Mouse (Mus musculus) midbrain, postnatal 0 days (tissue): Measurements from ENCODE around the gene Crym. TPM values are rescaled to one million over a fixed set of nuclear protein-coding genes. Genes with fewer than 3 reads are reported as not detected.
A peak's percentile ranks its signal among the peaks of the same experiment; 100 is the strongest.

ENCODE experiments used
- ATAC-seq: fragments of 200-750 bp; cut with Nextera tagmentation; 2 replicates; pipeline ENCODE4 v1.8.0; 2017; ENCODE audit warnings: moderate number of reproducible peaks, mild to moderate bottlenecking, moderate TSS enrichment, moderate library complexity; ENCODE audit not compliant: low FRiP score
- DNase-seq: peaks from one replicate; pipeline ENCODE4 v3.0.0-alpha.2; 2015; ENCODE audit warnings: low spot score
- H3K27ac ChIP-seq: fragments of 300-500 bp; sonication (generic); 2 replicates; pipeline ENCODE4 v1.5.1; 2014; ENCODE audit warnings: low read depth, mild to moderate bottlenecking, low read length, mixed read lengths
- H3K27me3 ChIP-seq: fragments of 300-500 bp; sonication (generic); 2 replicates; pipeline ENCODE4 v1.6.1; 2014; ENCODE audit warnings: low read length, control low read depth, mixed read lengths; ENCODE audit not compliant: insufficient read depth
- H3K36me3 ChIP-seq: fragments of 300-500 bp; sonication (generic); 2 replicates; pipeline ENCODE4 v1.6.1; 2014; ENCODE audit warnings: low read length, control low read depth, mixed read lengths; ENCODE audit not compliant: insufficient read depth
- H3K4me1 ChIP-seq: fragments of 300-500 bp; sonication (generic); 2 replicates; pipeline ENCODE4 v1.6.1; 2014; ENCODE audit warnings: mild to moderate bottlenecking, control low read depth, antibody characterized with exemption, low read length, mixed read lengths; ENCODE audit not compliant: insufficient read depth
- H3K4me2 ChIP-seq: fragments of 300-500 bp; sonication (generic); 2 replicates; pipeline ENCODE4 v1.6.1; 2014; ENCODE audit warnings: low read depth, mild to moderate bottlenecking, low read length, mixed read lengths; ENCODE audit not compliant: poor library complexity, severe bottlenecking
- H3K4me3 ChIP-seq: fragments of 300-500 bp; sonication (generic); 2 replicates; pipeline ENCODE4 v1.5.1; 2014; ENCODE audit warnings: low read depth, mild to moderate bottlenecking, low read length, moderate library complexity
- H3K9ac ChIP-seq: fragments of 300-500 bp; sonication (generic); replicated peaks from 2 replicates; pipeline ENCODE4 v1.6.1; 2014; ENCODE audit warnings: mild to moderate bottlenecking, low read length, moderate library complexity, mixed read lengths; ENCODE audit not compliant: poor library complexity, severe bottlenecking
- H3K9me3 ChIP-seq: fragments of 300-500 bp; sonication (generic); 2 replicates; pipeline ENCODE4 v1.6.1; 2016; ENCODE audit warnings: low read length, control low read depth
- CTCF ChIP-seq: IDR thresholded peaks from 2 replicates; pipeline ENCODE4 v1.5.1; 2016; ENCODE audit warnings: antibody characterized with exemption, mild to moderate bottlenecking
- WGBS: fragments of 180-500 bp; shearing (Covaris S2); extraction: QIAGEN DNeasy Blood & Tissue Kit; methylation state at CpG from one replicate; pipeline ENCODE4 v1.1.7; 2014; 5-methylcytosine and 5-hydroxymethylcytosine counted together
- polyA plus RNA-seq: library from polyadenylated mRNA; unstranded; fragments of >200 nt; fragmentation: Nextera tagmentation; extraction: Ambion mirVana; gene quantifications from 2 replicates; pipeline ENCODE4 v1.2.1, GENCODE M21; 2015
- total RNA-seq: library from RNA; depleted of rRNA; stranded (reverse); fragments of >200 nt; gene quantifications from 2 replicates; pipeline ENCODE4 v1.2.3, GENCODE M21; 2014; rRNA removed

Gene Crym
- 17.4 and 26.6 TPM in 2 replicates for total RNA-seq
- polyA plus RNA-seq = 14.7 TPM in 2 replicates

DNA sequence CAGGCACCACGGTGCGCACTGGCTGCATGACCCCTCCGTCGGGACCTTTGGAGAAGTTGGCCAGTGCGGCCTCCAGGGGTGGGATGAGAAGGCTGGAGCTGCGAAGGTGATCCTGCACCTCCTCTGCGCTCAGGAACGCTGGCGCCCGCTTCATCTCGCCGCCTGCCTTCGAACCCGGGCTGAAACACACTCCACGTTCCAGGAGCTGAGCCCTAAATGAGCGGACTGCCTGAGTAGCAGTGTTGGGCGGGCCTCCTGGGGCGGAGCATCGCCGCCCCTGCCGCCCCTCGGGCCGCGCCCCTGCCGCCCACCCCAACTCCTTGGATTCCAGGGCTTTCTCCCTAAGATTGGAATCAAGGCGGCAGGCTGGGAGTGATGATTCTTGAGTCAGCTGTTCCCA is at the start of gene Crym:
Gene Crym, minus strand, starts transcription at position 341 of the 400 bp plus-strand sequence.
- Histone ChIP-seq H3K4me3 (peak within 1 kb of the TSS; percentile 33), H3K9me3 (no peaks in the 10 kb centered on the region), H3K27ac (no peak within 1 kb of the TSS), H3K4me1 (peaks cover 5% of the 10 kb centered on the region; the same call in 1 of the 2 replicates), H3K36me3 (no peaks in the 10 kb centered on the region), H3K9ac (no peak within 1 kb of the TSS), H3K27me3 (peaks cover 25% of the 10 kb centered on the region), H3K4me2 (peak within 1 kb of the TSS; percentile 57)
- ATAC-seq = no peak
- TF ChIP-seq CTCF = no peak
- DNase-seq = no peak
- 2% methylated on average over 26 of the region's 26 CpGs for WGBS

DNA sequence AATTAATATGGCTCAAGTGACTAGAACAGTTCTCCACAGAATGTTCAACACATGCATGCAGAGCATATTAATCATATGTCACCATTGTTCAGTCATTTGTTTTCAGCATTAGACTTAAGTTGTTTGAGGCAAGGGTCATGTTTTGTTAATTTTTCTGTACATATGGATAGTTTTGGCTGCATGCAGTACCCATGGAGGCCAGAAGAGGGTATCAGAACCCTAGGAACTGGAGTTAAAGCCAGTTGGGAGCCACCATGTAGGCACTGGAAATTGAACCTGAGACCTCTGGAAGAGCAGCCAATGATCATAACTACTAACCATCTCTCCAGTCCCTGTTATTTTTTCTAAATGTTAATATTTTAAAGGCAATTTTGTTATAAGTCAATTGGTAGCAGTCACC is 39.2 kb upstream of the Crym start:
- H3K4me1 ChIP-seq = no peaks in the 10 kb centered on the region
- no peak overlapping the region for H3K4me2 ChIP-seq
- no peaks in the 10 kb centered on the region for H3K27me3 ChIP-seq
- H3K36me3 ChIP-seq = no peaks in the 10 kb centered on the region
- no peak overlapping the region for H3K9ac ChIP-seq
- H3K4me3 ChIP-seq = no peak overlapping the region
- DNase-seq (no peak), ATAC-seq (no peak)
- no peaks in the 10 kb centered on the region for H3K9me3 ChIP-seq
- TF ChIP-seq CTCF = peak; percentile 27
- H3K27ac ChIP-seq = no peak overlapping the region

DNA sequence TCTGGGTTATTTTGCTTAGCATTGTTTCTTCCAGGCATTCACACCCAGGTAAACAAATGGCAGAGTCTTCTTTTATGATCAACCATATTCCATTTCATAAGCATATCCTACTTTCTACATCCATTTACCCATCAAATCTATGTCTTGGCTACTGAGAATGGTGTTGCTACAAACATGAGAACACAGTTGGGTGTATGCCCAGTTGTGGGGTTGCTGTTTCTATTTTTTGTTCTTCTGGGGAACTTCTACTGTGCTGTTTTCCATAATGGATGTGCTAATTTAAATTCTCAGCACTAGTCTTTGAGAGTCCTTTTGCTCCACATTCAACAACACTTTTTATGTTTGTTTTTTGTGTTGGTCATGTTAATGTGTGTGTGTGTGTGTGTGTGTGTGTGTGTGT is 26.6 kb upstream of the Crym start:
- Histone ChIP-seq H3K27me3 (no peaks in the 10 kb centered on the region), H3K4me3 (no peak overlapping the region), H3K27ac (no peak overlapping the region), H3K9me3 (no peaks in the 10 kb centered on the region), H3K36me3 (no peaks in the 10 kb centered on the region), H3K9ac (no peak overlapping the region), H3K4me1 (no peaks in the 10 kb centered on the region), H3K4me2 (no peak overlapping the region)
- TF ChIP-seq CTCF = no peak
- DNase-seq (no peak), ATAC-seq (no peak)

DNA sequence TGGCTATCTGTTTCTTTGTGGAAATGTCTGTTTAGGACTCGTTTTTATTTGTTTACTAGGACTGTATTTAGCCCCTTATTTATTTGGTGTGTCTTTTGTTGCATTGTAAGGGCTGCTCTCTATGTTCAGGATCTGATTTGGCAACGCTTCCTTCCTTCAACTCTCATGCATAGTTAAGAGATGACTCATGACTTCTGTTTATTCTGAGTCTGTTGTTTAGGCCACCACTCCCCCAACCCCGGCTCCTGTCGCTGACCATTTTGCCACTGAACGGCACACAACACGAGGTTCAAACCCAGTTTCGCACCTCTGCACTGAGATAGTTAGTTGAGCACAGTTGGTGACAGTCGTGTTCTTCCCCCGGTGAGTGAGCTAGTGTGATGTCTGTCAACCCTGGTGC is 4.1 kb upstream of the Crym start:
- TF ChIP-seq CTCF = no peak

DNA sequence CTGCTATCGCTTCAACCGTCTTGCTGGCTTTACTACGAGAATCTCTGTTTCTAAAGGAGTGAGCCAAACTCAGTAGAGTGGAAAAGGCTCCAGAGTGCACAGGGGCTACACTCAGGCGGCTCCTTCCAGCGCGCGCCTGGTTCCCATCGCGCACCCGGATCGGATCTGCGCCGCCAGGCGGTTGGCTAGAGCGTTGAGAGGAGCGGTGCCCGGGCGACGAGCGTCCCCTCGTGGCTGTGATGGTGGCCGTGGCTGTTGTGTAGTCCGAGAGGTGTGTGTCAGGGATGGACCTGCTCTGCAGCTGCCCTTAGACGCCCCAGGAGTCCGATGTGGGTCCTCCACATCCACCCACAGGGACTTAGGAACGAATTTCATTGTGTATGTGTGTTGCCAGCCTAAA is 1.9 kb upstream of the Crym start, which contains the start of gene Abca14:
Gene Abca14, plus strand, starts transcription at position 173 of the 400 bp plus-strand sequence.
- ATAC-seq (peak; percentile 79), DNase-seq (peak; percentile 82)
- H3K9ac ChIP-seq = no peak within 1 kb of the TSS
- no peak within 1 kb of the TSS for H3K27ac ChIP-seq
- H3K4me1 ChIP-seq = peaks cover 5% of the 10 kb centered on the region; the same call in 1 of the 2 replicates
- 3% methylated on average over 26 of the region's 26 CpGs for WGBS
- H3K4me3 ChIP-seq = no peak within 1 kb of the TSS
- peak within 1 kb of the TSS; percentile 32 for H3K4me2 ChIP-seq
- peak; percentile 95 for TF ChIP-seq CTCF
- H3K27me3 ChIP-seq = peaks cover 25% of the 10 kb centered on the region
- H3K9me3 ChIP-seq = no peaks in the 10 kb centered on the region
- no peaks in the 10 kb centered on the region for H3K36me3 ChIP-seq

More for the DNA sequence above, 4.1 kb upstream of the Crym start:
- Histone ChIP-seq H3K27ac (no peak overlapping the region), H3K4me2 (no peak overlapping the region), H3K9ac (no peak overlapping the region), H3K27me3 (peaks cover 11% of the 10 kb centered on the region), H3K4me3 (no peak overlapping the region), H3K4me1 (peaks cover 5% of the 10 kb centered on the region; the same call in 1 of the 2 replicates), H3K36me3 (no peaks in the 10 kb centered on the region), H3K9me3 (no peaks in the 10 kb centered on the region)
- 72% methylated on average over 9 of the region's 9 CpGs for WGBS
- no peak for DNase-seq
- no peak for ATAC-seq

DNA sequence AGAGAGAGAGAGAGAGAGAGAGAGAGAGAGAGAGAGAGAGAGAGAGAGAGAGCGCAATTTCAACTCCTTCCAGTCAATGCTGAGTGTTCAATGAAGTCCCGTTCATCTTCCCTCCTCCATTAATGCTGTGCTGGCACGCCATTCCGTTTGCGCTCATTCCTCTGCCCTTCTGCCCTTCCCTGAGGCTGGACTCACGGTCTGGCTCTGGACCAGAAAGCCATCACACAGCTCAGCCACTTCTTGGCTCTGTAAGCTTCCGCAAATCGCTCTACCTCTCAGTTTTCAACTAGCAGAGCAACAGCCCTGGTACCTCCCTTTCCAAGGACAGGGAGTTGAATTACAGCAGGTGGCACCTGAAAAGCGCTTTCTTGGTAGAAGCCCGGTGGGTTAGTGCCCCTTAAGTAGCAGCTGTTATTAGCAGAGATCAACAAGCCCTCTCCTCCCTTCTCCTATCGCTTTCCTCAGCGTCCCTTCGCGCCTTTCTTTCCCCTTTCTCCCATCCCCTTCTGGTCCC is 623 bp downstream of the Crym start:
- Histone ChIP-seq H3K9me3 (no peaks in the 10 kb centered on the region), H3K27me3 (peaks cover 25% of the 10 kb centered on the region), H3K27ac (no peak overlapping the region), H3K4me3 (peak overlapping the region; percentile 33), H3K4me2 (peak overlapping the region; percentile 57), H3K36me3 (no peaks in the 10 kb centered on the region), H3K9ac (no peak overlapping the region), H3K4me1 (peaks cover 5% of the 10 kb centered on the region; the same call in 1 of the 2 replicates)
- no peak for ATAC-seq
- TF ChIP-seq CTCF = no peak
- WGBS = 7% methylated on average over 14 of the region's 14 CpGs
- peak; percentile 22 for DNase-seq
